Mouse (Mus musculus): Measurements from ENCODE around the gene Apopt1. TPM values are rescaled to one million over a fixed set of nuclear protein-coding genes. Genes with fewer than 3 reads are reported as not detected.
A peak's percentile ranks its signal among the peaks of the same experiment; 100 is the strongest.

Gene Apopt1
- polyA plus RNA-seq, 1 experiment = 8.4 TPM

GRCm38 (mm10) chr12:111670371-111670971 is 42.6 kb upstream of the Apopt1 start:
- Histone ChIP-seq H3K27me3 (ENCODE audit: control insufficient read depth) (peaks cover 72% of the 10 kb centered on the region), H3K4me1 (ENCODE audit: control insufficient read depth) (peaks cover 24% of the 10 kb centered on the region), H3K9me3 (ENCODE audit: control insufficient read depth, low read length) (peaks cover 7% of the 10 kb centered on the region; the same call in 1 of the 2 replicates), H3K36me3 (ENCODE audit: control insufficient read depth) (no peaks in the 10 kb centered on the region), H3K4me3 (replicated peaks) (no peak overlapping the region)
- TF ChIP-seq TAL1 (IDR thresholded peaks at IDR 0.05; ENCODE audit: low read length) (no peak), GATA1 (IDR thresholded peaks at IDR 0.05; ENCODE audit: low read length) (no peak)

GRCm38 (mm10) chr12:111670976-111671375 is 42.1 kb upstream of the Apopt1 start:
- H3K9me3 ChIP-seq (ENCODE audit: control insufficient read depth, low read length) = peaks cover 7% of the 10 kb centered on the region; the same call in 1 of the 2 replicates
- H3K36me3 ChIP-seq (ENCODE audit: control insufficient read depth) = no peaks in the 10 kb centered on the region
- H3K4me3 ChIP-seq (replicated peaks) = peak overlapping the region; percentile 16
- TF ChIP-seq TAL1 (IDR thresholded peaks at IDR 0.05; ENCODE audit: low read length) (no peak), GATA1 (IDR thresholded peaks at IDR 0.05; ENCODE audit: low read length) (no peak)
- H3K27me3 ChIP-seq (ENCODE audit: control insufficient read depth) = peaks cover 77% of the 10 kb centered on the region
- H3K4me1 ChIP-seq (ENCODE audit: control insufficient read depth) = peaks cover 24% of the 10 kb centered on the region

GRCm38 (mm10) chr12:111671431-111671902 is 41.6 kb upstream of the Apopt1 start:
- Histone ChIP-seq H3K4me3 (replicated peaks) (peak overlapping the region; percentile 11), H3K9me3 (ENCODE audit: control insufficient read depth, low read length) (peaks cover 7% of the 10 kb centered on the region; the same call in 1 of the 2 replicates), H3K4me1 (ENCODE audit: control insufficient read depth) (peaks cover 24% of the 10 kb centered on the region), H3K36me3 (ENCODE audit: control insufficient read depth) (no peaks in the 10 kb centered on the region), H3K27me3 (ENCODE audit: control insufficient read depth) (peaks cover 79% of the 10 kb centered on the region)
- no peak for TF ChIP-seq GATA1 (IDR thresholded peaks at IDR 0.05; ENCODE audit: low read length)

- Histone ChIP-seq H3K4me3 (replicated peaks) (peak within 1 kb of the TSS; percentile 31), H3K4me1 (ENCODE audit: control insufficient read depth) (peaks cover 26% of the 10 kb centered on the region), H3K27me3 (ENCODE audit: control insufficient read depth) (peaks cover 79% of the 10 kb centered on the region), H3K36me3 (ENCODE audit: control insufficient read depth) (no peaks in the 10 kb centered on the region), H3K9me3 (ENCODE audit: control insufficient read depth, low read length) (peaks cover 7% of the 10 kb centered on the region; the same call in 1 of the 2 replicates)
- TF ChIP-seq TAL1 (IDR thresholded peaks at IDR 0.05; ENCODE audit: low read length) (no peak), GATA1 (IDR thresholded peaks at IDR 0.05; ENCODE audit: low read length) (no peak)
Observed at GRCm38 (mm10) chr12:111672176-111672575, 40.9 kb upstream of the Apopt1 start, which contains the start of gene Ckb. Gene Ckb, minus strand, starts transcription at chr12:111672338.

GRCm38 (mm10) chr12:111672581-111672980 is 40.5 kb upstream of the Apopt1 start:
- Histone ChIP-seq H3K9me3 (ENCODE audit: control insufficient read depth, low read length) (peaks cover 7% of the 10 kb centered on the region; the same call in 1 of the 2 replicates), H3K4me3 (replicated peaks) (no peak overlapping the region), H3K27me3 (ENCODE audit: control insufficient read depth) (peaks cover 79% of the 10 kb centered on the region), H3K4me1 (ENCODE audit: control insufficient read depth) (peaks cover 30% of the 10 kb centered on the region), H3K36me3 (ENCODE audit: control insufficient read depth) (no peaks in the 10 kb centered on the region)
- TF ChIP-seq GATA1 (IDR thresholded peaks at IDR 0.05; ENCODE audit: low read length) (no peak), TAL1 (IDR thresholded peaks at IDR 0.05; ENCODE audit: low read length) (no peak)

GRCm38 (mm10) chr12:111674850-111675486 is 38.1 kb upstream of the Apopt1 start:
- H3K4me3 ChIP-seq (replicated peaks) = no peak overlapping the region
- peaks cover 61% of the 10 kb centered on the region for H3K27me3 ChIP-seq (ENCODE audit: control insufficient read depth)
- H3K36me3 ChIP-seq (ENCODE audit: control insufficient read depth) = no peaks in the 10 kb centered on the region
- peaks cover 40% of the 10 kb centered on the region for H3K4me1 ChIP-seq (ENCODE audit: control insufficient read depth)
- TF ChIP-seq TAL1 (IDR thresholded peaks at IDR 0.05; ENCODE audit: low read length) = no peak
- H3K9me3 ChIP-seq (ENCODE audit: control insufficient read depth, low read length) = peaks cover 7% of the 10 kb centered on the region; the same call in 1 of the 2 replicates

- Histone ChIP-seq H3K9me3 (ENCODE audit: control insufficient read depth, low read length) (peaks cover 7% of the 10 kb centered on the region; the same call in 1 of the 2 replicates), H3K27me3 (ENCODE audit: control insufficient read depth) (peaks cover 50% of the 10 kb centered on the region), H3K4me3 (replicated peaks) (no peak overlapping the region), H3K36me3 (ENCODE audit: control insufficient read depth) (peaks cover 9% of the 10 kb centered on the region), H3K4me1 (ENCODE audit: control insufficient read depth) (peaks cover 38% of the 10 kb centered on the region)
- no peak for TF ChIP-seq GATA1 (IDR thresholded peaks at IDR 0.05; ENCODE audit: low read length)
- TF ChIP-seq TAL1 (IDR thresholded peaks at IDR 0.05; ENCODE audit: low read length) = no peak
Observed at GRCm38 (mm10) chr12:111675797-111676580, 37.1 kb upstream of the Apopt1 start.

- TF ChIP-seq TAL1 (IDR thresholded peaks at IDR 0.05; ENCODE audit: low read length) (no peak), GATA1 (IDR thresholded peaks at IDR 0.05; ENCODE audit: low read length) (no peak)
- Histone ChIP-seq H3K4me3 (replicated peaks) (peak overlapping the region; percentile 72), H3K27me3 (ENCODE audit: control insufficient read depth) (peaks cover 36% of the 10 kb centered on the region), H3K36me3 (ENCODE audit: control insufficient read depth) (peaks cover 23% of the 10 kb centered on the region), H3K4me1 (ENCODE audit: control insufficient read depth) (peaks cover 27% of the 10 kb centered on the region), H3K9me3 (ENCODE audit: control insufficient read depth, low read length) (no peaks in the 10 kb centered on the region)
Observed at GRCm38 (mm10) chr12:111677421-111677820, 35.6 kb upstream of the Apopt1 start.

All from erythroblast, embryonic 14.5 days (primary cell).